Mouse (Mus musculus) heart, adult 18-20 months (tissue): ENCODE data around the gene Comp. TPM values are rescaled to one million over a fixed set of nuclear protein-coding genes. Genes with fewer than 3 reads are reported as not detected.

Experiments
- total RNA-seq, 2 experiments: library from RNA; stranded (reverse); gene quantifications; 2 replicates each; pipeline ENCODE4 v1.2.3; 2021

The Comp gene
- total RNA-seq, 2 experiments from 2014 or later, result 5.1 to 6.6 TPM

Other genes with a start within 250 kb of the Comp start
- gene Nr2c2ap, start 242.2 kb upstream of the Comp start, total RNA-seq, result 1 to 10 TPM; 7.5 to 7.9 TPM
- 10 to 100 TPM; 19.8 to 19.9 TPM for gene Rfxank, start 234.4 kb upstream of the Comp start, total RNA-seq
- 10 to 100 TPM; 17.6 to 28.5 TPM for gene Borcs8, start 234.1 kb upstream of the Comp start, total RNA-seq
- under 1 TPM in 1 of 2 experiments, not detected in 1; 0.31 TPM for gene Mef2b, start 233.8 kb upstream of the Comp start, total RNA-seq
- 100 to 1,000 TPM in 1 of 2 experiments, 10 to 100 TPM in 1; 90.1 to 101 TPM for gene Tmem161a, start 201.2 kb upstream of the Comp start, total RNA-seq
- gene Slc25a42, start 161.3 kb upstream of the Comp start, total RNA-seq, result 10 to 100 TPM; 53.5 to 54.8 TPM
- 10 to 100 TPM; 37.3 to 39.1 TPM for gene Sugp2, start 139.3 kb upstream of the Comp start, total RNA-seq
- gene Armc6, start 139.1 kb upstream of the Comp start, total RNA-seq, result 1 to 10 TPM; 6.8 to 7.8 TPM
- gene Homer3, start 90.7 kb upstream of the Comp start, total RNA-seq, result 1 to 10 TPM; 7.7 to 8.4 TPM
- gene Ddx49, start 71.1 kb upstream of the Comp start, total RNA-seq, result 10 to 100 TPM; 27.4 to 34.6 TPM
- gene Cope, start 71.0 kb upstream of the Comp start, total RNA-seq, result 100 to 1,000 TPM; 157 to 174 TPM
- gene Cers1, start 57.8 kb upstream of the Comp start, total RNA-seq, result under 1 TPM; 0.55 to 0.57 TPM
- under 1 TPM in 1 of 2 experiments, not detected in 1; 0.28 TPM for gene Gdf1, start 43.7 kb upstream of the Comp start, total RNA-seq
- gene Upf1, start 20.3 kb upstream of the Comp start, total RNA-seq, result 10 to 100 TPM; 46.1 to 46.8 TPM
- gene Crtc1, start 66.0 kb downstream of the Comp start, total RNA-seq, result 1 to 10 TPM; 7.8 to 9.0 TPM
- gene Klhl26, start 103.4 kb downstream of the Comp start, total RNA-seq, result 1 to 10 TPM; 8.4 to 9.7 TPM
- gene Tmem59l, start 113.8 kb downstream of the Comp start, total RNA-seq, result not detected
- gene Crlf1, start 119.6 kb downstream of the Comp start, total RNA-seq, result under 1 TPM; 0.20 to 0.62 TPM
- gene Rex1bd, start 133.2 kb downstream of the Comp start, total RNA-seq, result 100 to 1,000 TPM; 113 to 128 TPM
- gene Uba52, start 137.2 kb downstream of the Comp start, total RNA-seq, result 1,000 to 10,000 TPM; 1,328 to 1,514 TPM
- 100 to 1,000 TPM; 120 to 129 TPM for gene Fkbp8, start 154.2 kb downstream of the Comp start, total RNA-seq
- gene Kxd1, start 154.4 kb downstream of the Comp start, total RNA-seq, result 100 to 1,000 TPM in 1 of 2 experiments, 10 to 100 TPM in 1; 92.4 to 107 TPM
- 10 to 100 TPM; 10.9 to 12.0 TPM for gene Ell, start 165.9 kb downstream of the Comp start, total RNA-seq
- gene Isyna1, start 220.8 kb downstream of the Comp start, total RNA-seq, result 10 to 100 TPM; 15.4 to 28.2 TPM
- gene Ssbp4, start 235.3 kb downstream of the Comp start, total RNA-seq, result 10 to 100 TPM; 29.9 to 35.7 TPM
- gene Lrrc25, start 242.6 kb downstream of the Comp start, total RNA-seq, result 1 to 10 TPM; 1.6 to 2.5 TPM